Mouse (Mus musculus): ENCODE results near the gene Arhgap25. TPM values are rescaled to one million over a fixed set of nuclear protein-coding genes. Genes with fewer than 3 reads are reported as not detected.

The Arhgap25 gene
- polyA plus RNA-seq, 2 experiments: 1.5 to 2.3 TPM

DNA sequence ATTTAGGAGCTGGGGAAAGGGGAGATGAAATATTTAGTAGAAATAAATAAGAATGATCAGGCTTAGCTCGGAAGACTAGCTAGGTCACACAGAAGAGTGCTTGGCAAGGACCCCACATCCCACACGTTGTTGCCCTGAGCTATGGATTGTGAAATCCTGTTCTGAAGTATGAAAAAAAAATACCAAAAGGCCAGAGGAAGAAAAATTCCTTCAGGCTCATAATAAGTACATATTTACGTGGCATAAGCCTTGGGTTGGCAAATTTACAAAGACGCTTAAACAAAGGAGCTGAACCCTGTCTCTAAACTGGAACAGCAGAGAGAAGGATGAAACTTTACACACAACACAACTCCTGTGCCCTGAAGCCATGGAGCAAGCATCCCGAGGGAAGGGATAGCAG, 48.3 kb downstream of the Arhgap25 start:
- no peak overlapping the region for H3K27ac ChIP-seq
- no peak for TF ChIP-seq EP300 (IDR thresholded peaks at IDR 0.05; ENCODE audit: low read depth)
- TF ChIP-seq CTCF (IDR thresholded peaks at IDR 0.05; ENCODE audit: low read depth): no peak
- ATAC-seq (ENCODE audit: insufficient read depth) (no peak), DNase-seq (ENCODE audit: low read depth in 3 of 3, low spot score in 3 of 3) (no peak)
- no peaks in the 10 kb centered on the region for H3K9me3 ChIP-seq (ENCODE audit: control insufficient read depth, low read length)
- H3K4me1 ChIP-seq (replicated peaks; ENCODE audit: control insufficient read depth in 2 of 2, insufficient read depth in 2 of 2, low read length in 1 of 2): no peaks in the 10 kb centered on the region
- H3K27me3 ChIP-seq (ENCODE audit: control insufficient read depth, insufficient read depth, low read length): no peaks in the 10 kb centered on the region
- no peak overlapping the region for H3K4me2 ChIP-seq (ENCODE audit: low read depth)
- WGBS (ENCODE audit: insufficient replicate concordance): 57% methylated on average over 5 of the region's 5 CpGs
- no peaks in the 10 kb centered on the region for H3K36me3 ChIP-seq (replicated peaks; ENCODE audit: control insufficient read depth, insufficient read depth, low read depth)
- no peak overlapping the region for H3K9ac ChIP-seq (replicated peaks)
- H3K4me3 ChIP-seq (ENCODE audit: insufficient read depth in 1 of 2, low read depth in 2 of 2, low read length in 2 of 2): no peak overlapping the region

DNA sequence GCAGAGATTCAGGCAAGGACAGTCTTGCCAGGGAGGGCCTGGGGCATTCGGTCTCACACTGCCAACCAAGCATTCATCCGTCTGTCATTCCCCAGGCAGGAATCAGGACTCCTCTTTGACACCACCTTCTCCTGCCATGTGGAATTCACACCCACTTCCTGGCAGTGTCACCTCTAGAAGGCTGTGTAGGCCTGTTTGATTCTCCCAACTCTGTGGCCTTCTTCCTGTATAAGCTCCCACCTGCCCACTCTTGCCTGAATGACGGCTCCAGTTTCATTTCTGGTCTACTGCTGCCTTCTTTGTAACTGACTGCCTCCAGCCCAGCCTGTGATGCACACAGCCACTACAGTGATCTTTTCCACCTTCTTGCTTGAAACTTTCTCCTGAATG, 49.2 kb downstream of the Arhgap25 start:
- H3K27ac ChIP-seq: no peak overlapping the region
- no peak overlapping the region for H3K9ac ChIP-seq (replicated peaks)
- TF ChIP-seq CTCF (IDR thresholded peaks at IDR 0.05; ENCODE audit: low read depth) (no peak), EP300 (IDR thresholded peaks at IDR 0.05; ENCODE audit: low read depth) (no peak)
- no peak overlapping the region for H3K4me2 ChIP-seq (ENCODE audit: low read depth)
- no peak overlapping the region for H3K4me3 ChIP-seq (ENCODE audit: insufficient read depth in 1 of 2, low read depth in 2 of 2, low read length in 2 of 2)
- H3K9me3 ChIP-seq (ENCODE audit: control insufficient read depth, low read length): no peaks in the 10 kb centered on the region
- H3K27me3 ChIP-seq (ENCODE audit: control insufficient read depth, insufficient read depth, low read length): no peaks in the 10 kb centered on the region
- H3K4me1 ChIP-seq (replicated peaks; ENCODE audit: control insufficient read depth in 2 of 2, insufficient read depth in 2 of 2, low read length in 1 of 2): no peaks in the 10 kb centered on the region
- DNase-seq (ENCODE audit: low read depth in 3 of 3, low spot score in 3 of 3) (no peak), ATAC-seq (ENCODE audit: insufficient read depth) (no peak)
- H3K36me3 ChIP-seq (replicated peaks; ENCODE audit: control insufficient read depth, insufficient read depth, low read depth): no peaks in the 10 kb centered on the region
- WGBS (ENCODE audit: insufficient replicate concordance): 61% methylated on average over 3 of the region's 3 CpGs

DNA sequence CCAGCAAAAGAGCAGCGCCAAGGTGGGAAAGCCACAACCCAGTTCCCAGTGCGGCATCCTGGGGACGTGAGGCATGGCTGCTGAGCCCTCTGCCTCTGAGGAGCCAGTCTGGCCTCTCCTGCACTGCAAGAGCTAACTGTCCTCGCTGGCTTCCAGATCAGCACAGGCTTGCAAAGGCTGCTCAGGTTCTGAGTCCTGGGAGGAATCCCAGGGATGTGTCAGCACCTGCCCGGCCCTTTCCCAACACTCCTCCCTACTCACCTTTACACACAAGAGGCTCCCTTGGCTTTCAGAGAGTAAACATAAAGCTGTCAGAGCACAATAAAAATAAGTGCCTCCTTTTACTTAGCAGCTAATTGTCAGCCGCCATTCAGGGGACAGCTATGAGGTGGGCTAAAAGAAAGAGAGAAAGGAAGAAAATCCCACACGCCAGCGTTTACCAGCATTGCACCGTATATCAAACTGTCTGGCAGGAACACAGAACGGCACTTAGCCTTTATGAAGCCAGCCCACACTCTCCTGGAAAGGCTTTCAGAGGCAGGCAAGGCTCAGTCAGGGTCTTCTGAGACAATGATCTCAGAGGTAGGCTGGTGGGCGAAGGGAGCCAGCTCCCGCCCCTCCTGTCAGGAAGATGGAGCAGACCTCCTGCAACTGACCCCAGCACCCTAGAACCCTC, 49.7 kb downstream of the Arhgap25 start:
- ATAC-seq (ENCODE audit: insufficient read depth) (no peak), DNase-seq (ENCODE audit: low read depth in 3 of 3, low spot score in 3 of 3) (no peak)
- TF ChIP-seq CTCF (IDR thresholded peaks at IDR 0.05; ENCODE audit: low read depth): no peak
- TF ChIP-seq EP300 (IDR thresholded peaks at IDR 0.05; ENCODE audit: low read depth): no peak
- Histone ChIP-seq H3K4me2 (ENCODE audit: low read depth) (no peak overlapping the region), H3K4me1 (replicated peaks; ENCODE audit: control insufficient read depth in 2 of 2, insufficient read depth in 2 of 2, low read length in 1 of 2) (no peaks in the 10 kb centered on the region), H3K9ac (replicated peaks) (no peak overlapping the region), H3K9me3 (ENCODE audit: control insufficient read depth, low read length) (no peaks in the 10 kb centered on the region), H3K36me3 (replicated peaks; ENCODE audit: control insufficient read depth, insufficient read depth, low read depth) (no peaks in the 10 kb centered on the region), H3K27ac (no peak overlapping the region), H3K4me3 (ENCODE audit: insufficient read depth in 1 of 2, low read depth in 2 of 2, low read length in 2 of 2) (no peak overlapping the region), H3K27me3 (ENCODE audit: control insufficient read depth, insufficient read depth, low read length) (no peaks in the 10 kb centered on the region)
- WGBS (ENCODE audit: insufficient replicate concordance): 68% methylated on average over 12 of the region's 12 CpGs

DNA sequence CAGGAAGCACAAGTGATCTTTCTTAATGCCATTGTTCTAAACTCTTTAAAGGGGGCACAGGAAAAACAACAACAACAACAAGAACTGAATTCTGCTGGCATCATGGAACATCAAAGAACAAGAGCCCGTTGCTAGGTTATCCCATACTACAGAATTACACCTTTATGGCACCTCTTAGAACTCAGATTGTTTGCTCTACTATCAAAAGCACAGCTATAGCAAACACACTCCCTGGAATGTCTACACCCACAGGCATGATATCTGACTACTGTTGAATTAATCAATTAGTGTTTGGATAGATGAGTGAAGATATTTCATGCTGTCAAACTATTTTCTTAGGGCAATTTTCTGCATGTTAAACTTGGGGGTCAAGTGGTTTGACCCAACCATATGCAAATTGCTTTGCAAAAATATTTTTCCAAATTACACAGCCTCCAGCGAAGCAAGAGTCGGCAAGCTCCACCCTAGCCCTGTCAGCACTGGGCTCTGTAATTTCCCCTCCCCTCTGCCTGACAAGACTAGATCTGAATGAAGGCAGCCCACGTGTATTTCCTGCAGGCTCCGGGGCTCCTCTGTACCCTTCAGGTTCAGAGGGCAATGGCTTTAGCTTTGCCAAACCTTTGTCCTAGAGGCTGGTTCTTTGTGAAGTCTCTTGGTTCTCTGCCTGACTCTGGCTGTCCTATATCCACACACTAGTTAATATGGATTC, 53.6 kb downstream of the Arhgap25 start:
- Histone ChIP-seq H3K36me3 (replicated peaks; ENCODE audit: control insufficient read depth, insufficient read depth, low read depth) (no peaks in the 10 kb centered on the region), H3K27me3 (ENCODE audit: control insufficient read depth, insufficient read depth, low read length) (no peaks in the 10 kb centered on the region), H3K9ac (replicated peaks) (no peak overlapping the region), H3K4me1 (replicated peaks; ENCODE audit: control insufficient read depth in 2 of 2, insufficient read depth in 2 of 2, low read length in 1 of 2) (no peaks in the 10 kb centered on the region), H3K4me2 (ENCODE audit: low read depth) (no peak overlapping the region), H3K4me3 (ENCODE audit: insufficient read depth in 1 of 2, low read depth in 2 of 2, low read length in 2 of 2) (no peak overlapping the region), H3K27ac (no peak overlapping the region), H3K9me3 (ENCODE audit: control insufficient read depth, low read length) (no peaks in the 10 kb centered on the region)
- TF ChIP-seq CTCF (IDR thresholded peaks at IDR 0.05; ENCODE audit: low read depth) (no peak), EP300 (IDR thresholded peaks at IDR 0.05; ENCODE audit: low read depth) (no peak)
- ATAC-seq (ENCODE audit: insufficient read depth) (no peak), DNase-seq (ENCODE audit: low read depth in 3 of 3, low spot score in 3 of 3) (no peak)
- 48% methylated on average over 5 of the region's 5 CpGs for WGBS (ENCODE audit: insufficient replicate concordance)

DNA sequence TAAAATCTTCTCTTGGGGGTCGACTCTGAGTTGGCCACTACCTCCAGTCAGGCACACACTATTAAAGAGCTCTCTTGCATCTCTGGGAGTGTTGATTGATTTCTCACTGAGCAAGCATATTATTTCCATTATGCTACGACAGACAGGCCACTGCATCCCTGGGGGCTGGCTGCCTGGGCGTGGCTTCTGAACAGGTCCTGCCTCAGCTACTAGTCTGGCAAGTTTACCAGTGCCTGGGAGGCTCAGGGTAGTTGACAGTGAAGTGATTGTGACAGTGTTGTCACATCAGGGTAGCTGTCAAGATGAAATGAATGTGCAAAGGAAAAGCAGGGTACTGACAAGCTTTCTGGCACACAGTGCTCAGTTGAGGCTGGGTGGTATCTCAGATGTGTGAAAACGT, 54.2 kb downstream of the Arhgap25 start:
- 55% methylated on average over 4 of the region's 4 CpGs for WGBS (ENCODE audit: insufficient replicate concordance)
- H3K36me3 ChIP-seq (replicated peaks; ENCODE audit: control insufficient read depth, insufficient read depth, low read depth): no peaks in the 10 kb centered on the region
- no peak for ATAC-seq (ENCODE audit: insufficient read depth)

More for the DNA sequence above, 54.2 kb downstream of the Arhgap25 start:
- no peak overlapping the region for H3K4me2 ChIP-seq (ENCODE audit: low read depth)
- H3K9me3 ChIP-seq (ENCODE audit: control insufficient read depth, low read length): no peaks in the 10 kb centered on the region
- H3K9ac ChIP-seq (replicated peaks): no peak overlapping the region
- no peaks in the 10 kb centered on the region for H3K4me1 ChIP-seq (replicated peaks; ENCODE audit: control insufficient read depth in 2 of 2, insufficient read depth in 2 of 2, low read length in 1 of 2)
- no peak overlapping the region for H3K4me3 ChIP-seq (ENCODE audit: insufficient read depth in 1 of 2, low read depth in 2 of 2, low read length in 2 of 2)
- no peak for TF ChIP-seq CTCF (IDR thresholded peaks at IDR 0.05; ENCODE audit: low read depth)
- TF ChIP-seq EP300 (IDR thresholded peaks at IDR 0.05; ENCODE audit: low read depth): no peak
- H3K27ac ChIP-seq: no peak overlapping the region
- DNase-seq (ENCODE audit: low read depth in 3 of 3, low spot score in 3 of 3): no peak
- no peaks in the 10 kb centered on the region for H3K27me3 ChIP-seq (ENCODE audit: control insufficient read depth, insufficient read depth, low read length)
